Mouse (Mus musculus): ENCODE measurements around the gene Pi4k2b. TPM values are rescaled to one million over a fixed set of nuclear protein-coding genes. Genes with fewer than 3 reads are reported as not detected.

Gene Pi4k2b
- polyA plus RNA-seq, 1 experiment: 17.2 TPM

DNA sequence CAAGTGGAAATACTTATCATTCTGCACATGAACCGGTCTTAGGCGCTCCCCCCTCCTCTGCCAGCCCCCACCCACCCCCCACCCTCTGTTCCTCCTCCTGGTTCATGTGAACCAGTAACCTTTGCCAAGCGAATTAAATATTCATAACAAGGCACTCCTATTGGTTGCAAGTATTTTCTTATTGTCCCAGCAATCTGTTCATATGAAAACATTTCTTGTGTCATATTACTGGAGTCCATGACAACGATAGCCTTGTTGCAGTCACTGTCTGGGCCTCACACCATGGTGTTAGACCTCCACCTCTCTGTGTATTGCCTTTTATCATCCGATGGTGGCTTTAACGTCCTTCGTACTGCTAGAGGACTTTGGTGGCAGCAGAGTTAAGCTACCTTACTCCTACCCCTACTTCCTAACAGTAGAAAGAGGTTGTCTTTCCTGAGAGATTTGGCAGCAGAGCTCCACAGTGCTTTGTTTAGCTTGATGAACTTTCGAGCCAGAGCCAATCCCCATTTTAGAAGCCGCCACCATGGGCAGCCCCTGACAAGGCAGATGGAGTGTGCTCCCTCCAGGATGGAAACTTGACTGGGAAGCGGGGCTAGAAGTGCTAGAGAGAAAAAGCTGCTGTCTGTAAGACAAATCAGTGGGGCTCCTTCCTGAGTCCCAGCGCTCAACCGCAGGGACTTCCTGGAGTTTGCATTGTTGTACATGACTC, 58.1 kb downstream of the Pi4k2b start:
- no peak overlapping the region for H3ac ChIP-seq (ENCODE audit: control insufficient read depth, insufficient read length, low read depth)
- no peak overlapping the region for H3K4me3 ChIP-seq (ENCODE audit: insufficient read depth, poor library complexity, severe bottlenecking)
- no peaks in the 10 kb centered on the region for H3K27me3 ChIP-seq (ENCODE audit: control insufficient read depth, insufficient read depth, insufficient read length)
- H3K79me3 ChIP-seq (ENCODE audit: low read depth): no peaks in the 10 kb centered on the region
- H3K79me2 ChIP-seq (ENCODE audit: control insufficient read depth, insufficient read depth): peaks cover 12% of the 10 kb centered on the region
- TF ChIP-seq MYOG (IDR thresholded peaks at IDR 0.05; ENCODE audit: control insufficient read depth, extremely low read depth, insufficient read length): no peak
- no peak for TF ChIP-seq FOSL1 (IDR thresholded peaks at IDR 0.05; ENCODE audit: insufficient read depth, low read length, poor library complexity, severe bottlenecking)
- H3K36me3 ChIP-seq (ENCODE audit: control insufficient read depth, insufficient read depth): peaks cover 65% of the 10 kb centered on the region

DNA sequence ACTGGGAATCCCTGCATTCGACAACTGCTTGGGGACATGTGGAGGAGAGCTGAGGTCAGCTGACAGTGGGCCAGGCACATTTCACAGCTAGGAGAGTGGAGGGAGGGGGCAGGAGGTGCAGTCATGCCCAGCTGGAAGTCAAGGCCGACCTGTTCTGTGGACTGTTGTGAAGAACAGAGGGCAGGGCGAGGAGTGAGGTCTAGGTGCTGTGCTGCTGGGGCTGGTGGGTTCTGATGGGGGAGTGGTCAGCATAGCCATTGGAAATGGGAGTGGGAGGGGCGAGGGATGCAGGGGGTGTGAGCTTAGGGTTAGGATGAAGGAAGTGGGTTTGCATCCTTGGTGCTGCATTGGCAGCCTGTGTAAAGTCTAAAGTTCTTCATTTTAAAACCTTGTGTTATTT, 64.4 kb downstream of the Pi4k2b start:
- Histone ChIP-seq H3ac (ENCODE audit: control insufficient read depth, insufficient read length, low read depth) (no peak overlapping the region), H3K27me3 (ENCODE audit: control insufficient read depth, insufficient read depth, insufficient read length) (no peaks in the 10 kb centered on the region), H3K79me3 (ENCODE audit: low read depth) (no peaks in the 10 kb centered on the region), H3K4me3 (ENCODE audit: insufficient read depth, poor library complexity, severe bottlenecking) (no peak overlapping the region), H3K36me3 (ENCODE audit: control insufficient read depth, insufficient read depth) (peaks cover 74% of the 10 kb centered on the region), H3K79me2 (ENCODE audit: control insufficient read depth, insufficient read depth) (peaks cover 7% of the 10 kb centered on the region)
- TF ChIP-seq CEBPB (IDR thresholded peaks at IDR 0.05; ENCODE audit: low read depth): no peak
- no peak for TF ChIP-seq CTCF (IDR thresholded peaks at IDR 0.05; ENCODE audit: control insufficient read depth, insufficient read depth, insufficient read length)
- TF ChIP-seq MYOG (IDR thresholded peaks at IDR 0.05; ENCODE audit: control insufficient read depth, extremely low read depth, insufficient read length): no peak

GRCm38 (mm10) chr5:52806349-52806748, 65.0 kb downstream of the Pi4k2b start:
- Histone ChIP-seq H3K27me3 (ENCODE audit: control insufficient read depth, insufficient read depth, insufficient read length) (no peaks in the 10 kb centered on the region), H3ac (ENCODE audit: control insufficient read depth, insufficient read length, low read depth) (no peak overlapping the region), H3K36me3 (ENCODE audit: control insufficient read depth, insufficient read depth) (peaks cover 72% of the 10 kb centered on the region), H3K79me3 (ENCODE audit: low read depth) (no peaks in the 10 kb centered on the region), H3K79me2 (ENCODE audit: control insufficient read depth, insufficient read depth) (peaks cover 2% of the 10 kb centered on the region), H3K4me3 (ENCODE audit: insufficient read depth, poor library complexity, severe bottlenecking) (no peak overlapping the region)
- no peak for TF ChIP-seq MAX (IDR thresholded peaks at IDR 0.05)

- peaks cover 72% of the 10 kb centered on the region for H3K36me3 ChIP-seq (ENCODE audit: control insufficient read depth, insufficient read depth)
- TF ChIP-seq MAX (IDR thresholded peaks at IDR 0.05): no peak
- no peak for TF ChIP-seq USF1 (IDR thresholded peaks at IDR 0.05; ENCODE audit: low read depth)
- TF ChIP-seq CTCF (IDR thresholded peaks at IDR 0.05; ENCODE audit: control insufficient read depth, insufficient read depth, insufficient read length): no peak
- no peak for TF ChIP-seq FOSL1 (IDR thresholded peaks at IDR 0.05; ENCODE audit: insufficient read depth, low read length, poor library complexity, severe bottlenecking)
- TF ChIP-seq CEBPB (IDR thresholded peaks at IDR 0.05; ENCODE audit: low read depth): no peak
- no peak for TF ChIP-seq MYOG (IDR thresholded peaks at IDR 0.05; ENCODE audit: control insufficient read depth, extremely low read depth, insufficient read length)
- TF ChIP-seq MYOD1 (IDR thresholded peaks at IDR 0.05; ENCODE audit: control insufficient read depth, insufficient read length, low read depth): no peak
Measured at GRCm38 (mm10) chr5:52807030-52807429, 65.7 kb downstream of the Pi4k2b start.

DNA sequence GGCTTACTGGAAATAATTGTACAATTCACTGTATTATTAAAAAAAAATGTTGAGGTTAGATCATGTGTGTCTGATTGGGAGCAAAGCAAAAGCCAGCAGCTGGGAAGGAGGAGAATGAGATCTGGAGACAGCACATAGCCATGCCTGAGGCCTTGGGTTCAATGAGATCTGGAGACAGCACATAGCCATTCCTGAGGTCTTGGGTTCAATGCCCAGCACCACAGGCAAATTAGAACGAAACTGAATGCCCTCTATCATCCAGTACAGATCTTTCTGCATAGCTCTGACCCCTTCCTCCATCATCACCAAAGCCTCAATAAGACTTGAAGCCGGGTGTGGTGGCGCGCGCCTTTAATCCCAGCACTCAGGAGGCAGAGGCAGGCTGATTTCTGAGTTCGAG, 69.1 kb downstream of the Pi4k2b start:
- H3K4me3 ChIP-seq (ENCODE audit: insufficient read depth, poor library complexity, severe bottlenecking): no peak overlapping the region
- H3K36me3 ChIP-seq (ENCODE audit: control insufficient read depth, insufficient read depth): peaks cover 77% of the 10 kb centered on the region
- H3K27me3 ChIP-seq (ENCODE audit: control insufficient read depth, insufficient read depth, insufficient read length): no peaks in the 10 kb centered on the region
- TF ChIP-seq CTCF (IDR thresholded peaks at IDR 0.05; ENCODE audit: control insufficient read depth, insufficient read depth, insufficient read length): no peak
- TF ChIP-seq CEBPB (IDR thresholded peaks at IDR 0.05; ENCODE audit: low read depth): no peak
- no peak for TF ChIP-seq MYOG (IDR thresholded peaks at IDR 0.05; ENCODE audit: control insufficient read depth, extremely low read depth, insufficient read length)
- no peak for TF ChIP-seq MYOD1 (IDR thresholded peaks at IDR 0.05; ENCODE audit: control insufficient read depth, insufficient read length, low read depth)
- TF ChIP-seq FOSL1 (IDR thresholded peaks at IDR 0.05; ENCODE audit: insufficient read depth, low read length, poor library complexity, severe bottlenecking): no peak
- TF ChIP-seq USF1 (IDR thresholded peaks at IDR 0.05; ENCODE audit: low read depth): no peak
- no peak for TF ChIP-seq MAX (IDR thresholded peaks at IDR 0.05)
- no peaks in the 10 kb centered on the region for H3K79me2 ChIP-seq (ENCODE audit: control insufficient read depth, insufficient read depth)
- no peak overlapping the region for H3ac ChIP-seq (ENCODE audit: control insufficient read depth, insufficient read length, low read depth)
- H3K79me3 ChIP-seq (ENCODE audit: low read depth): no peaks in the 10 kb centered on the region

More at GRCm38 (mm10) chr5:52807030-52807429, 65.7 kb downstream of the Pi4k2b start:
- Histone ChIP-seq H3K79me3 (ENCODE audit: low read depth) (no peaks in the 10 kb centered on the region), H3K4me3 (ENCODE audit: insufficient read depth, poor library complexity, severe bottlenecking) (no peak overlapping the region), H3ac (ENCODE audit: control insufficient read depth, insufficient read length, low read depth) (no peak overlapping the region), H3K27me3 (ENCODE audit: control insufficient read depth, insufficient read depth, insufficient read length) (no peaks in the 10 kb centered on the region), H3K79me2 (ENCODE audit: control insufficient read depth, insufficient read depth) (no peaks in the 10 kb centered on the region)

DNA sequence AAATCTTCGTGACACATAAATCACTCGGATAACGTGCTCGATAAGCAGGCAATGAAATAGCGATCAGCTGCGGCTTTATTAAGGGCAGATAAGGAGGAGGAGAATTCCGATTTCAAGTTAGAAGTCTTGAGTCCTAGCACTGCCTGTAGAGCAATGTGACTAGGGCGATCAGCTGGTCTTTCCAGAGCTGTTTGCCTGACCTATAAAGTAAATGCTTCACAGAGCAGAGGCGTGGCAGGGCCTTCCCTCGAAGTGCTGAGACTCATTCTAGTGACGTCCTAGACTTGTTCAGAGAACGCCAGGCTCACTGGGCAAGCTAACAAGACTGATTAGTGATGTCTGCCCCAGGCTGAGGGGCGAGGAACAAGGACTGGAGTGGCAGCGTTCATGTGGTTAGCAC, 69.7 kb downstream of the Pi4k2b start:
- TF ChIP-seq MAX (IDR thresholded peaks at IDR 0.05) (no peak), FOSL1 (IDR thresholded peaks at IDR 0.05; ENCODE audit: insufficient read depth, low read length, poor library complexity, severe bottlenecking) (no peak), USF1 (IDR thresholded peaks at IDR 0.05; ENCODE audit: low read depth) (no peak)
- H3K79me2 ChIP-seq (ENCODE audit: control insufficient read depth, insufficient read depth): no peaks in the 10 kb centered on the region
- H3K36me3 ChIP-seq (ENCODE audit: control insufficient read depth, insufficient read depth): peaks cover 81% of the 10 kb centered on the region
- no peaks in the 10 kb centered on the region for H3K79me3 ChIP-seq (ENCODE audit: low read depth)
- no peak overlapping the region for H3ac ChIP-seq (ENCODE audit: control insufficient read depth, insufficient read length, low read depth)
- no peaks in the 10 kb centered on the region for H3K27me3 ChIP-seq (ENCODE audit: control insufficient read depth, insufficient read depth, insufficient read length)
- H3K4me3 ChIP-seq (ENCODE audit: insufficient read depth, poor library complexity, severe bottlenecking): no peak overlapping the region

Measured in C2C12 (cell line).